12 mouse cellular contexts compared by ENCODE assay signal in genomic region chr19:36119783-36120471, GRCm38 (mm10). TPM values are rescaled to one million over a fixed set of nuclear protein-coding genes. Genes with fewer than 3 reads are reported as not detected.
DNase-seq lines count a peak whose midpoint lies in the region; ATAC-seq and TF ChIP-seq lines count a peak whose summit lies in the region.
"Had no signal": no experiment of that assay in that cellular context is flagged by ENCODE, and none has a peak within 500 bp of the region (broad histone marks: within the 10 kb centered on the region; RNA-seq: fewer than 3 reads in every experiment).

TSS of gene Ankrd1 (minus strand) at chr19:36120099.

- peak within 1 kb of the TSS; percentile 81 for H3K9ac ChIP-seq in heart, embryonic 16.5 days (ENCODE audit: low read length)
- H3K9ac ChIP-seq in kidney, embryonic 15.5 days, result no peak within 1 kb of the TSS

- H3K9me3 ChIP-seq in heart, embryonic 16.5 days (replicated peaks; ENCODE audit: control insufficient read depth, low read length), result peaks cover 24% of the 10 kb centered on the region
- H3K9me3 ChIP-seq in hindbrain, embryonic 10.5 days, result peaks cover 5% of the 10 kb centered on the region; the same call in 1 of the 2 replicates
- H3K9me3 ChIP-seq in kidney, embryonic 15.5 days (replicated peaks), result peaks cover 8% of the 10 kb centered on the region

- 45% methylated on average over 14 of the region's 14 CpGs for WGBS in lung, adult 2 months
- 16% methylated on average over 14 of the region's 14 CpGs for WGBS in heart, embryonic 16.5 days
- WGBS in hindbrain, embryonic 10.5 days, result 87% methylated on average over 14 of the region's 14 CpGs
- WGBS in kidney, embryonic 15.5 days, result 67% methylated on average over 14 of the region's 14 CpGs

- H3K36me3 ChIP-seq in heart, embryonic 16.5 days (ENCODE audit: control insufficient read depth, insufficient read depth), result peaks cover 6% of the 10 kb centered on the region
- H3K36me3 ChIP-seq in hindbrain, embryonic 10.5 days, result no peaks in the 10 kb centered on the region
- H3K36me3 ChIP-seq in kidney, embryonic 15.5 days, result no peaks in the 10 kb centered on the region

- H3K4me1 ChIP-seq in lung, adult 2 months (ENCODE audit: control insufficient read depth, insufficient read depth, low read length), result no peaks in the 10 kb centered on the region
- H3K4me1 ChIP-seq in heart, embryonic 16.5 days (ENCODE audit: control insufficient read depth, insufficient read depth, low read length), result peaks cover 9% of the 10 kb centered on the region
- no peaks in the 10 kb centered on the region for H3K4me1 ChIP-seq in hindbrain, embryonic 10.5 days (replicated peaks)
- H3K4me1 ChIP-seq in kidney, embryonic 15.5 days, result 0 out of 2 replicates have a peak, but pooled peaks cover 6% of the 10 kb centered on the region

- no peaks in the 10 kb centered on the region for H3K27me3 ChIP-seq in heart, embryonic 16.5 days (ENCODE audit: control insufficient read depth, insufficient read depth, low read length)
- no peaks in the 10 kb centered on the region for H3K27me3 ChIP-seq in hindbrain, embryonic 10.5 days (ENCODE audit: insufficient read depth, poor library complexity, severe bottlenecking)
- H3K27me3 ChIP-seq in kidney, embryonic 15.5 days, result peaks cover 8% of the 10 kb centered on the region; the same call in 1 of the 2 replicates

- no peak for DNase-seq in lung, adult 2 months
- no peak for DNase-seq in lung, postnatal 36 days
- peak; percentile 34 for DNase-seq in gastrocnemius, postnatal 25 days
- peak; percentile 30 for DNase-seq in skeletal muscle tissue, adult 2 months (ENCODE audit: low read depth, low spot score)
- DNase-seq in hindbrain, embryonic 10.5 days (ENCODE audit: low spot score), result no peak
- DNase-seq in retina, postnatal 1 day, result no peak
- DNase-seq: cerebellum, postnatal 10 days; spleen, adult 18-20 months had no signal

- ATAC-seq in heart, embryonic 16.5 days (replicated peaks; ENCODE audit: extremely low read depth, insufficient read depth, low FRiP score), result peak; percentile 87
- no peak for ATAC-seq in kidney, embryonic 15.5 days (replicated peaks; ENCODE audit: low FRiP score)

- no peak for TF ChIP-seq POLR2A in lung, adult 2 months (IDR thresholded peaks at IDR 0.05; ENCODE audit: borderline replicate concordance, extremely low read depth, low read depth, low read length)

- H3K27ac ChIP-seq in heart, embryonic 16.5 days (ENCODE audit: low read length), result peak within 1 kb of the TSS; percentile 95
- no peak within 1 kb of the TSS for H3K27ac ChIP-seq in hindbrain, embryonic 10.5 days
- no peak within 1 kb of the TSS for H3K27ac ChIP-seq in kidney, embryonic 15.5 days

- TF ChIP-seq CTCF in lung, adult 2 months (IDR thresholded peaks at IDR 0.05; ENCODE audit: insufficient read depth, low read length), result no peak

- H3K4me2 ChIP-seq in heart, embryonic 16.5 days (ENCODE audit: low read depth, low read length), result peak within 1 kb of the TSS; percentile 63
- H3K4me2 ChIP-seq in kidney, embryonic 15.5 days, result no peak within 1 kb of the TSS

- H3K4me3 ChIP-seq in lung, adult 2 months (replicated peaks; ENCODE audit: extremely low read depth, low read depth, low read length), result no peak within 1 kb of the TSS
- peak within 1 kb of the TSS; percentile 57 for H3K4me3 ChIP-seq in heart, embryonic 16.5 days (ENCODE audit: low read length)
- no peak within 1 kb of the TSS for H3K4me3 ChIP-seq in hindbrain, embryonic 10.5 days
- no peak within 1 kb of the TSS for H3K4me3 ChIP-seq in kidney, embryonic 15.5 days (replicated peaks)
- H3K4me3 ChIP-seq: erythroblast, embryonic 14.5 days had no signal

RNA-seq across cellular contexts. Expression of gene Ankrd1, which starts in this region (rescaled TPM):
- polyA plus RNA-seq in lung, adult 2 months (2012; rRNA removed), result 8.3 and 16.0 TPM in 2 replicates
- 10 to 100 TPM in 1 of 2 experiments, 1 to 10 TPM in 1; 9.7 to 18.5 TPM for total RNA-seq in gastrocnemius, postnatal 25 days (2021)
- polyA plus RNA-seq in heart, embryonic 16.5 days (2015; fragmentation: Nextera tagmentation; extraction: Ambion mirVana), result 427 and 514 TPM in 2 replicates
- 0.51 TPM in 1 of 2 replicates, not detected in the other for polyA plus RNA-seq in hindbrain, embryonic 10.5 days (2016; fragmentation: Nextera tagmentation; extraction: Ambion mirVana)
- polyA plus RNA-seq in kidney, embryonic 15.5 days (2015; fragmentation: Nextera tagmentation; extraction: Ambion mirVana), result 0.51 and 0.71 TPM in 2 replicates
- total RNA-seq: left cerebral cortex, postnatal 25 days had no signal
- polyA plus RNA-seq: erythroblast, embryonic 14.5 days had no signal

Comparison
In these comparisons a context has a peak if more than half of its experiments do, and no peak if none do; other contexts are left out.
1. RNA of gene Ankrd1 (polyA plus RNA-seq): 427 to 514 TPM in heart, embryonic 16.5 days; 8.3 to 16.0 TPM in lung, adult 2 months, 0.51 to 0.71 TPM in kidney, embryonic 15.5 days and 0.51 TPM in hindbrain, embryonic 10.5 days; every median in the first group is over 10 times any median in the second.
2. DNase-seq: peak in gastrocnemius, postnatal 25 days (single experiment) and skeletal muscle tissue, adult 2 months (single experiment); none in lung, adult 2 months (single experiment), lung, postnatal 36 days (single experiment), hindbrain, embryonic 10.5 days (single experiment) and retina, postnatal 1 day (single experiment).